1 mouse cellular context compared by ENCODE assay signal in genomic region chr1:175643496-175644265, GRCm38 (mm10).
TF ChIP-seq lines count a peak whose summit lies in the region.

No protein-coding gene starts in this region.

TF ChIP-seq in MEL, 35 proteins besides CTCF, POLR2A, EP300 and RAD21 (continued from another document):
- no peak for TF ChIP-seq MAFK (IDR thresholded peaks at IDR 0.05; ENCODE audit: borderline replicate concordance, low read depth, low read length)
- no peak for TF ChIP-seq GABPA (IDR thresholded peaks at IDR 0.05; ENCODE audit: low read depth, low read length)
- no peak for TF ChIP-seq ZMIZ1 (IDR thresholded peaks at IDR 0.05; ENCODE audit: low read depth, low read length)
- TF ChIP-seq TBP (IDR thresholded peaks at IDR 0.05; ENCODE audit: low read depth, low read length), result no peak
- no peak for TF ChIP-seq GATA1 (IDR thresholded peaks at IDR 0.05; ENCODE audit: low read depth, low read length)
